In the genomic region with DNA sequence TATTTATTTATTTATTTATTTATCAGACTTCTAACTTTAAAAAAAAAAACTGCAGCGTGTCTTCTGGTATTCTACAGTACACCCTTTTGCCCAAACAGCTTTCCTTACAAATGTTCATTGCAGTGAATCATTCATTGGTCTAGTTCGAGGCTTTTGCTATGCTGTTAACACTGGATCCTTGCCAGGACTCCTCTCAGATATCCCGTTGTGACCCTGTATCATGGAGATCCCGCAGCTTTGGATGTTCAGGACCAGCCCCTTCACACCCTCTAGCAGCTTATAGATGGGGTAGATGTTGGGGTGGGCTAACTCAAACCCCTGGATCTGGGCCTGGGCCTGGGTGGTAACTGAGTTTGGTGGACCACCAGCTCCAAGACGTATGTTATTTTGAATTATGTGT, we compare ENCODE assay signal across 27 mouse cellular contexts.
DNase-seq lines count a peak whose midpoint lies in the region; ATAC-seq and TF ChIP-seq lines count a peak whose summit lies in the region.
"Had no signal": no experiment of that assay in that cellular context is flagged by ENCODE, and none has a peak within 500 bp of the region (broad histone marks: within the 10 kb centered on the region; RNA-seq: fewer than 3 reads in every experiment).

No protein-coding gene starts in this region.

- WGBS in embryonic facial prominence, embryonic 14.5 days, result 57% methylated on average over 5 of the region's 5 CpGs
- WGBS in embryonic facial prominence, embryonic 10.5 days, result 86% methylated on average over 5 of the region's 5 CpGs
- WGBS in lung, postnatal 0 days, result 36% methylated on average over 5 of the region's 5 CpGs
- 56% methylated on average over 5 of the region's 5 CpGs for WGBS in lung, adult 2 months

- peaks cover 7% of the 10 kb centered on the region for H3K4me1 ChIP-seq in embryonic facial prominence, embryonic 14.5 days (ENCODE audit: control insufficient read depth, insufficient read depth, low read length)
- H3K4me1 ChIP-seq in embryonic facial prominence, embryonic 10.5 days, result peaks cover 11% of the 10 kb centered on the region; the same call in 1 of the 2 replicates
- H3K4me1 ChIP-seq in lung, postnatal 0 days (ENCODE audit: insufficient read depth, low read depth, low read length), result no peaks in the 10 kb centered on the region; the same call in 1 of the 2 replicates
- H3K4me1 ChIP-seq in lung, adult 2 months (ENCODE audit: control insufficient read depth, insufficient read depth, low read length), result no peaks in the 10 kb centered on the region

- no peak for TF ChIP-seq EP300 in lung, postnatal 0 days (IDR thresholded peaks at IDR 0.05)

- no peak overlapping the region for H3K27ac ChIP-seq in embryonic facial prominence, embryonic 14.5 days (replicated peaks; ENCODE audit: low read depth, low read length)
- H3K27ac ChIP-seq in embryonic facial prominence, embryonic 10.5 days (replicated peaks), result no peak overlapping the region
- H3K27ac ChIP-seq in lung, postnatal 0 days (ENCODE audit: low read length), result no peak overlapping the region
- H3K27ac ChIP-seq: embryonic facial prominence, embryonic 12.5 days; embryonic facial prominence, embryonic 15.5 days; forebrain, embryonic 10.5 days; forebrain, embryonic 12.5 days had no signal

- no peak for ATAC-seq in embryonic facial prominence, embryonic 14.5 days (ENCODE audit: low read depth)
- no peak for ATAC-seq in lung, postnatal 0 days
- ATAC-seq: CD4-positive, CD25-positive, alpha-beta regulatory T cell, adult 4 months; forebrain, embryonic 14.5 days; forebrain, embryonic 16.5 days; Patski had no signal

- H3K27me3 ChIP-seq in embryonic facial prominence, embryonic 14.5 days (replicated peaks; ENCODE audit: control insufficient read depth, insufficient read depth, low read length), result no peaks in the 10 kb centered on the region
- no peaks in the 10 kb centered on the region for H3K27me3 ChIP-seq in embryonic facial prominence, embryonic 10.5 days (replicated peaks; ENCODE audit: low read depth, poor library complexity, severe bottlenecking)
- no peaks in the 10 kb centered on the region for H3K27me3 ChIP-seq in lung, postnatal 0 days (replicated peaks; ENCODE audit: insufficient read depth, low read length)
- H3K27me3 ChIP-seq: CH12.LX; embryonic facial prominence, embryonic 12.5 days; embryonic facial prominence, embryonic 15.5 days; forebrain, embryonic 12.5 days; Patski had no signal

- no peak for TF ChIP-seq CTCF in lung, postnatal 0 days (IDR thresholded peaks at IDR 0.05)
- TF ChIP-seq CTCF in lung, adult 2 months (IDR thresholded peaks at IDR 0.05; ENCODE audit: insufficient read depth, low read length), result no peak

- TF ChIP-seq POLR2A in lung, adult 2 months (IDR thresholded peaks at IDR 0.05; ENCODE audit: borderline replicate concordance, extremely low read depth, low read depth, low read length), result no peak

- no peaks in the 10 kb centered on the region for H3K36me3 ChIP-seq in embryonic facial prominence, embryonic 14.5 days (ENCODE audit: control insufficient read depth, insufficient read depth, low read length)
- H3K36me3 ChIP-seq in embryonic facial prominence, embryonic 10.5 days (replicated peaks), result no peaks in the 10 kb centered on the region
- no peaks in the 10 kb centered on the region for H3K36me3 ChIP-seq in lung, postnatal 0 days (ENCODE audit: insufficient read depth, low read length)
- H3K36me3 ChIP-seq: embryonic facial prominence, embryonic 12.5 days; embryonic facial prominence, embryonic 15.5 days; forebrain, embryonic 10.5 days; forebrain, embryonic 12.5 days had no signal

- H3K4me3 ChIP-seq in embryonic facial prominence, embryonic 14.5 days (ENCODE audit: low read depth, low read length), result no peak overlapping the region
- H3K4me3 ChIP-seq in embryonic facial prominence, embryonic 10.5 days, result no peak overlapping the region
- no peak overlapping the region for H3K4me3 ChIP-seq in lung, postnatal 0 days (ENCODE audit: low read depth, low read length)
- no peak overlapping the region for H3K4me3 ChIP-seq in lung, adult 2 months (replicated peaks; ENCODE audit: extremely low read depth, low read depth, low read length)
- H3K4me3 ChIP-seq: embryonic facial prominence, embryonic 12.5 days; embryonic facial prominence, embryonic 15.5 days; erythroblast, embryonic 14.5 days; forebrain, embryonic 10.5 days; forebrain, embryonic 12.5 days had no signal

- peak; percentile 23 for DNase-seq in embryonic facial prominence, embryonic 14.5 days (ENCODE audit: low spot score)
- DNase-seq in embryonic facial prominence, embryonic 10.5 days (ENCODE audit: low spot score), result no peak
- peak; percentile 11 for DNase-seq in lung, postnatal 0 days (ENCODE audit: low spot score)
- no peak for DNase-seq in lung, adult 2 months
- DNase-seq in R1 (ENCODE audit: low read depth, low spot score), result peak; percentile 80
- DNase-seq in retina, embryonic 14.5 days (ENCODE audit: low spot score), result no peak
- DNase-seq: adrenal gland, adult 2 months; adrenal gland, postnatal 10 days; adrenal gland, postnatal 25 days; B cell, adult 2 months; cerebellum, adult 11 months; cerebellum, adult 18-20 months; cerebellum, adult 8-10 months; cerebellum, adult 9-11 months; cerebellum, postnatal 14 days; cerebellum, postnatal 36 days; embryo, embryonic 11 days had no signal

- 0 out of 2 replicates have a peak, but pooled peaks cover 16% of the 10 kb centered on the region for H3K9me3 ChIP-seq in embryonic facial prominence, embryonic 14.5 days (ENCODE audit: control insufficient read depth, low read length)
- H3K9me3 ChIP-seq in embryonic facial prominence, embryonic 10.5 days, result peaks cover 13% of the 10 kb centered on the region
- 0 out of 2 replicates have a peak, but pooled peaks cover 4% of the 10 kb centered on the region for H3K9me3 ChIP-seq in lung, postnatal 0 days (ENCODE audit: low read length)
- H3K9me3 ChIP-seq: embryonic facial prominence, embryonic 15.5 days; forebrain, embryonic 12.5 days had no signal

- no peak overlapping the region for H3K4me2 ChIP-seq in embryonic facial prominence, embryonic 14.5 days (ENCODE audit: low read depth, low read length)
- H3K4me2 ChIP-seq in lung, postnatal 0 days (replicated peaks; ENCODE audit: low read depth, low read length), result no peak overlapping the region
- H3K4me2 ChIP-seq: embryonic facial prominence, embryonic 12.5 days; embryonic facial prominence, embryonic 15.5 days; forebrain, embryonic 12.5 days had no signal

- H3K9ac ChIP-seq in embryonic facial prominence, embryonic 14.5 days (ENCODE audit: low read depth, low read length), result no peak overlapping the region
- no peak overlapping the region for H3K9ac ChIP-seq in lung, postnatal 0 days (replicated peaks; ENCODE audit: low read depth)
- H3K9ac ChIP-seq: embryonic facial prominence, embryonic 12.5 days; embryonic facial prominence, embryonic 15.5 days; forebrain, embryonic 12.5 days had no signal

Comparison
In these comparisons a context has a peak if more than half of its experiments do, and no peak if none do; other contexts are left out.
1. DNase-seq: peak in embryonic facial prominence, embryonic 14.5 days (single experiment), lung, postnatal 0 days (single experiment) and R1 (single experiment); none in embryonic facial prominence, embryonic 10.5 days (single experiment), lung, adult 2 months (single experiment) and retina, embryonic 14.5 days (single experiment).